Mouse (Mus musculus) limb, embryonic 12.5 days (tissue): ENCODE measurements at regions not wholly inside any gene's neighbourhood (a gene's known extent, or its start where the extent isn't known, plus 50 kb on each side); places are given as distances from the start of the nearest gene placed in this dataset.

ENCODE experiments used
- ATAC-seq: fragments of 200-750 bp; cut with Nextera tagmentation; 2 replicates; pipeline ENCODE4 v1.8.0; 2017; ENCODE audit warnings: low read depth, moderate TSS enrichment; ENCODE audit not compliant: insufficient number of reproducible peaks, insufficient read depth, low FRiP score, low TSS enrichment
- H3K27ac ChIP-seq: fragments of 300-500 bp; sonication (generic); 2 replicates; pipeline ENCODE4 v1.5.1; 2016; ENCODE audit warnings: mild to moderate bottlenecking, moderate library complexity
- H3K27me3 ChIP-seq: fragments of 300-500 bp; sonication (generic); 2 replicates; pipeline ENCODE4 v1.6.1; 2016; ENCODE audit warnings: mild to moderate bottlenecking, moderate library complexity
- H3K36me3 ChIP-seq: fragments of 300-500 bp; sonication (generic); 2 replicates; pipeline ENCODE4 v1.6.1; 2016; ENCODE audit warnings: mild to moderate bottlenecking, moderate library complexity
- H3K4me1 ChIP-seq: fragments of 300-500 bp; sonication (generic); replicated peaks from 2 replicates; pipeline ENCODE4 v1.6.1; 2016
- H3K4me2 ChIP-seq: fragments of 300-500 bp; sonication (generic); 2 replicates; pipeline ENCODE4 v1.6.1; 2016; ENCODE audit warnings: mild to moderate bottlenecking, moderate library complexity
- H3K4me3 ChIP-seq: fragments of 300-500 bp; sonication (generic); replicated peaks from 2 replicates; pipeline ENCODE4 v1.5.1; 2016; ENCODE audit warnings: mild to moderate bottlenecking
- H3K9ac ChIP-seq: fragments of 300-500 bp; sonication (generic); replicated peaks from 2 replicates; pipeline ENCODE4 v1.6.1; 2016; ENCODE audit warnings: mild to moderate bottlenecking, moderate library complexity
- H3K9me3 ChIP-seq: fragments of 300-500 bp; sonication (generic); 2 replicates; pipeline ENCODE4 v1.6.1; 2016; ENCODE audit warnings: mild to moderate bottlenecking, moderate library complexity
- WGBS: fragments of 180-500 bp; shearing (Covaris S2); methylation state at CpG from one replicate; pipeline ENCODE4 v1.1.7; 2016; 5-methylcytosine and 5-hydroxymethylcytosine counted together

DNA sequence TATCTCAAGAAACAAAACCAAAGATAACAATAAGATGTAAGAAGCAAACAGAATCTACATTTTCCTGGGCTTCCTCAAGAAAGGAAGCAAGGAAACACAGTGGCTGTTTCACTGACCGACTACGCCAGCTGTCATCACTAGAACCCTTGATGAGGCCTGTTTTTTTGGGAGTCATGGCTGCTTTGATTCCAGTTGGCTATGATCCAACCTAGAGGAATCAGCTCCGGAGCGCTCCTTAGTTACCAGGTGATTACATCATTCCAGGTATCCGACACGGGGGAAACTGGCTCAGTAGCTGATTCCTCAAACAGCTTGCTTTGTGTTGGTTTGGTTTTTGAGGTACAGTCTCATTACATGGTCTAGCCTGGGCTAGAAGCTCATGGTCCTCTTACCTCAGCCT, 84.1 kb upstream of the Galnt15 start:
- no peak for ATAC-seq
- no peak overlapping the region for H3K4me3 ChIP-seq
- WGBS = 89% methylated on average over 6 of the region's 6 CpGs
- H3K27me3 ChIP-seq = no peaks in the 10 kb centered on the region
- H3K4me2 ChIP-seq = no peak overlapping the region
- no peaks in the 10 kb centered on the region for H3K4me1 ChIP-seq
- H3K9me3 ChIP-seq = no peaks in the 10 kb centered on the region
- H3K36me3 ChIP-seq = no peaks in the 10 kb centered on the region
- H3K9ac ChIP-seq = no peak overlapping the region
- H3K27ac ChIP-seq = no peak overlapping the region

DNA sequence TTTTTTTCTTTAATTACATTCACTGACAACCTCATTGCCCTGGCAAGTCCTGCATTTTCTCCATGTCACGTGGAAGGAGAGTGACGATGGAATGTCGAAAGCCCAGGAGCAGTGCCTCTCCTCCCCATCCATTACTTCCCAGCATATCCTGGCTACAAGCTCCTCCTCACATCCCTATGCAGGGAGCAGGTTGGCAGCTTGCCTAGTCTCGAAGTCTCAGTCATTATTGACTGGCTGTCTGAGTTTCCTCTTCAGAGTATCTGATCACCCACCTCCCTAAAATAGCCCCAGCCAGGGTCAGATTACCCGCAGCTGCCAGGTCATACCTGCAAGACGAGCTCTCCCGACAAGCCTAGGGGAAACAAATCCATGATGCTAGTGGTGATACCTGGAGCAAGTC, 83.7 kb upstream of the Galnt15 start:
- no peaks in the 10 kb centered on the region for H3K27me3 ChIP-seq
- H3K9me3 ChIP-seq = no peaks in the 10 kb centered on the region
- ATAC-seq = no peak
- H3K9ac ChIP-seq = no peak overlapping the region
- no peaks in the 10 kb centered on the region for H3K36me3 ChIP-seq
- WGBS = 64% methylated on average over 7 of the region's 7 CpGs
- no peaks in the 10 kb centered on the region for H3K4me1 ChIP-seq
- no peak overlapping the region for H3K4me3 ChIP-seq
- no peak overlapping the region for H3K4me2 ChIP-seq
- H3K27ac ChIP-seq = no peak overlapping the region

GRCm38 (mm10) chr14:31946032-31946431, 82.8 kb upstream of the Galnt15 start:
- H3K27ac ChIP-seq = no peak overlapping the region
- ATAC-seq = no peak
- no peaks in the 10 kb centered on the region for H3K4me1 ChIP-seq
- H3K36me3 ChIP-seq = no peaks in the 10 kb centered on the region
- no peak overlapping the region for H3K9ac ChIP-seq
- WGBS = 79% methylated on average over 1 of the region's 1 CpGs
- no peak overlapping the region for H3K4me2 ChIP-seq
- no peaks in the 10 kb centered on the region for H3K9me3 ChIP-seq
- H3K4me3 ChIP-seq = no peak overlapping the region
- no peaks in the 10 kb centered on the region for H3K27me3 ChIP-seq

DNA sequence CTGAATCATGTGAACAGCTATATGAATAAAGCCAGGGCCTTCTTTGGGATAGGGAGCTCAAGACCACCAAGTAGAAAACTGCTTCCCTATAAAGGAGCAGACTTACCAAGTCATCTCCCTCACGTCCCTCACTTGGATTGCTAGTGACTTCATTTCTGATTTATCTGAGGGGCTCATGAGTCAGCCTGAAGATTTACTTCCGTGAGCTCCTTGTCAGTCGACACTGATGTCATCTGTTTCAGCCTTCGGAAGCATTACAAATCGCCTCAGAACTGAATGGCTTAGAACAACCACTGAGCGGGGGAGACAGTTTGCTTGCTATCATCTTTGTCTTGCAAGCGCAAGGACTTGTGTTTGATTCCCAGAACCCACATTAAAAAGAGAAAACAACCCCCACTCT, 81.5 kb upstream of the Galnt15 start:
- H3K27ac ChIP-seq = no peak overlapping the region
- no peak for ATAC-seq
- no peak overlapping the region for H3K4me3 ChIP-seq
- no peak overlapping the region for H3K9ac ChIP-seq
- no peaks in the 10 kb centered on the region for H3K9me3 ChIP-seq
- no peaks in the 10 kb centered on the region for H3K36me3 ChIP-seq
- no peak overlapping the region for H3K4me2 ChIP-seq
- no peaks in the 10 kb centered on the region for H3K27me3 ChIP-seq
- WGBS = 70% methylated on average over 7 of the region's 7 CpGs
- no peaks in the 10 kb centered on the region for H3K4me1 ChIP-seq

DNA sequence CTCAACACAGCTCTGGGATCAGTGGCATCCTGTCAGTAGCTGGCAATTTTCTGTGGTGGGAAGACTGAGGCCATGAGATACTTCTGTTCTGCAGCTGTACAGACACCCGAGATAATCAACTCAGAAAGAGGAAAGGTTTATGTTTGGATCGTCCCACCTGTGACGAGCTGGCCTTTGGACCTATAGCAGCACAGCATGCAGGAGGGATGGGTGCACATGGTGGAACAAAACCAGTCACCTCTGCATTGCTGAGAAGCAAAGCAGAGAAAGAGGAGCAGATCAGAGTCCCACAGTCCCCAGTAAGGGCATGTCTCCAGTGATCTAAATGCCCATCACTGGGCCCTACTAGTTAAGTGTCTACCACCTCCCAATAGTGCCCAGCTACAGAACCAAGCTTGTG, 76.9 kb upstream of the Galnt15 start:
- no peaks in the 10 kb centered on the region for H3K36me3 ChIP-seq

GRCm38 (mm10) chr14:31953783-31954182, 75.0 kb upstream of the Galnt15 start:
- ATAC-seq = no peak
- H3K27ac ChIP-seq = no peak overlapping the region
- no peak overlapping the region for H3K9ac ChIP-seq
- no peaks in the 10 kb centered on the region for H3K27me3 ChIP-seq
- H3K36me3 ChIP-seq = no peaks in the 10 kb centered on the region
- H3K4me3 ChIP-seq = no peak overlapping the region
- no peak overlapping the region for H3K4me2 ChIP-seq
- 84% methylated on average over 4 of the region's 4 CpGs for WGBS
- no peaks in the 10 kb centered on the region for H3K4me1 ChIP-seq
- H3K9me3 ChIP-seq = no peaks in the 10 kb centered on the region

More for the DNA sequence above, 76.9 kb upstream of the Galnt15 start:
- no peaks in the 10 kb centered on the region for H3K27me3 ChIP-seq
- no peaks in the 10 kb centered on the region for H3K4me1 ChIP-seq
- 75% methylated on average over 3 of the region's 3 CpGs for WGBS
- no peak overlapping the region for H3K4me2 ChIP-seq
- H3K27ac ChIP-seq = no peak overlapping the region
- no peaks in the 10 kb centered on the region for H3K9me3 ChIP-seq
- H3K9ac ChIP-seq = no peak overlapping the region
- no peak for ATAC-seq
- H3K4me3 ChIP-seq = no peak overlapping the region

- Histone ChIP-seq H3K4me3 (no peak overlapping the region), H3K27me3 (no peaks in the 10 kb centered on the region), H3K36me3 (no peaks in the 10 kb centered on the region), H3K9me3 (no peaks in the 10 kb centered on the region), H3K4me1 (no peaks in the 10 kb centered on the region), H3K4me2 (no peak overlapping the region), H3K27ac (no peak overlapping the region), H3K9ac (no peak overlapping the region)
- 9% methylated on average over 4 of the region's 4 CpGs for WGBS
- ATAC-seq = no peak
These were observed 73.8 kb upstream of the Galnt15 start for GRCm38 (mm10) chr14:31954945-31955344.

DNA sequence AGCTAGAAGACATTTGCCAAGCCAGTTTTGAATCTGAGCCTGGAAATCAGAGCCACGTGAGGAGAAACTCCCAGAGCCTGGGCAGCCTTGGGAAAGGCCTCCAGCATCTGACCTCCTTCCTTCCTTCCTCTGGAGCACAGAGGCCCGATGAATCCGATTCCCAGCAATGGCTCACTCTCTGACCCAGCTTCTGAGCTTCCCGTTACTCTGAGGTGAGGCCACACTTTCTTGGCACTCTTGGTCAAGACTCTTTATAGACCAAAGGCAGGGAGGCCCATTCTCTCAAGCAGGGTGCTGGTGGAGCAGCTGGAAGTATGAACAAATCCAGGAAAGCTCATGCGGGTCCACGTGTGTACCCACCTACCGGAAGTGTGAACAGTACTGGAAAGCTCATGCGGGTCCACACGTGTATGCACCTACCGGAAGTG, 71.6 kb upstream of the Galnt15 start:
- Histone ChIP-seq H3K4me1 (no peaks in the 10 kb centered on the region), H3K36me3 (no peaks in the 10 kb centered on the region), H3K4me2 (no peak overlapping the region), H3K9ac (no peak overlapping the region), H3K27me3 (no peaks in the 10 kb centered on the region), H3K27ac (no peak overlapping the region), H3K9me3 (no peaks in the 10 kb centered on the region), H3K4me3 (no peak overlapping the region)
- ATAC-seq = no peak
- WGBS = 88% methylated on average over 10 of the region's 10 CpGs

DNA sequence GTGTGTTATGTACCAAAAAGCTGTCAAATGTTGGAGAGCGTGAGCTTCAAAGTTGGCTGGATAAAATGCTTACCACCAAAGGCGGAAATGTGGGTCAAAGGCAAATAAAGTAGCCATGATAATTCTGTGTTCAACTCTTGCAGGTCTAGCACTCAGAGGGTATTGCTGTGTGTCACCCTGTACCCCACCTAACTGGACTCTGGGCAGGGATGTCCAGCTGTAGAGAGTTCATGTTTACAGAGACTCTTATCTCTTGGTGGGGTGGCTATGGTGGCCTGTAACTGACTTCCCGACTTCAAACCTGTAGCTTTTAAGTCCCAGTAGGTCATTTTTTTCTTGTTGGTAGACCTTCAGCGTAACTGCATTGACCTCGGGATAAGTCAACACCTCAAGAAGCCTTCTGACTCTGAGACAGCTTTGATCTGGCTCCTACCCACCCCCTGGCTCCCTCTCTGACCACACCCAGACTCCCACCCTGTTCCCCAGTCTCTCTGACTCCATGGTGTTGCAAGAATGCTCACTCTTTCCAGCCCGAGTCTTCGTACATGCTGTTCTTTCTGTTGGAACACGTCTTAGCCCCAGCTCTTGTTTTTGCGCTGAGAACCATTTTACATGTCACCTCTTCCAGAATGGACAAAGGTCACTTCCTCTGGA, 68.5 kb upstream of the Galnt15 start:
- H3K4me1 ChIP-seq = no peaks in the 10 kb centered on the region
- H3K27ac ChIP-seq = no peak overlapping the region
- no peak overlapping the region for H3K4me2 ChIP-seq
- no peak for ATAC-seq
- H3K9me3 ChIP-seq = no peaks in the 10 kb centered on the region
- H3K9ac ChIP-seq = no peak overlapping the region
- WGBS = 91% methylated on average over 9 of the region's 9 CpGs
- no peaks in the 10 kb centered on the region for H3K36me3 ChIP-seq
- no peak overlapping the region for H3K4me3 ChIP-seq
- no peaks in the 10 kb centered on the region for H3K27me3 ChIP-seq

DNA sequence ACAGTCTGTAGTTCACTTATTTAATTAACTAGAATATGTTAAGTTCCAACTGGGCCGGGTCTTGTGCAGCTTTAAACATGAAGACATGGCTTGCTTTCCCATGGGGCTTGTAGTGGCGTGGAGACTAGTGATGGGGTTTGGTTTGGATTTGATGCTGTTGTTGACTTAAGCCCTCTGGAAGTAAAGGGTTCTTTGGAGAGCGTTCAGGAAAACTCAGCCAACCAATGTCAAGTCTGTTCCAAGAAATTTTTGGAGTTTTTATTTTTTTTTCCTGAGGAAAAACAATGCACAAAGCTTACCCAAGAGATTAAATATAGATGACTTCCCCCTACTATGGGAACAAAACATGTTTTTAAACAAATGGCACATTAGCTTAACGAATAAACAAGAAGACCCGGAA, 67.3 kb upstream of the Galnt15 start:
- H3K4me1 ChIP-seq = no peaks in the 10 kb centered on the region
- no peak overlapping the region for H3K27ac ChIP-seq
- no peaks in the 10 kb centered on the region for H3K27me3 ChIP-seq
- no peak overlapping the region for H3K4me3 ChIP-seq
- H3K9ac ChIP-seq = no peak overlapping the region
- no peaks in the 10 kb centered on the region for H3K9me3 ChIP-seq
- no peak overlapping the region for H3K4me2 ChIP-seq
- no peaks in the 10 kb centered on the region for H3K36me3 ChIP-seq
- ATAC-seq = no peak
- 89% methylated on average over 5 of the region's 5 CpGs for WGBS

DNA sequence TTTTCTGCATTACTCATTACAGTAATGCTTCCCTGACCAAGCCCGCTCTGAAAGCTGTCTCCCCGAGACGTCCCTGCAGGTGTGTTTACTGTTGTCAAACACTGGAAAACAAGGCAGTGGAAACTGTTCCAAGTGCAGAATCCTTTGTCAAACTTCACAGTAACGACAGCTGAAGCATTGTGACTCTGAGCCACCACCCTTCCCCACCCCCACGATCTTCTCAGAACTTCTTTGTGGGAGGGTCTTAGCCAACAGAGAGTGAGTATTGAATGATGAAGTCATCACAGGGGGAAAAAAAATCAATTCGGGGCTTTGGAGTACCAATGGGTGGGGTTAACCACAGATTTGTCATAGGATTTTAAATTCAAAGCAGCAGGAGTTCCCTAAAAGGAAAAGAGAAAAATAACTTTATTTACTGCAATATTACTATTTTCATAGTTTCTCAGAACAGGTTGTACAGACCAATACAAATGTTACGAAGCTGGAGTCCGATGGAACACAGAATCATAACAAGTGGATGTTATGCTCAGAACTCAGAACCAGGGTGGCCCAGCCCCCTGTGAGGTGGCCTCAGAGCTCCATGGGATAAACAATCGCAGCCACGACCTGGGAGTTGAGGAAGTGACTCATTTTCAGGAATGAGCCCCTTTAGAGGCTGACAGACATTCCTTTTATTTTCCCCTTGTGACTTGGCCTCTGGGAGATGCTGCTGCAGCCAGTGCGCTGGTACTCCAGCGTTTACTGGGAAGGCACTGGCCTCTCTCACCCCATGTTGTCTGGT, 65.5 kb upstream of the Galnt15 start:
- Histone ChIP-seq H3K9me3 (no peaks in the 10 kb centered on the region), H3K27ac (no peak overlapping the region), H3K36me3 (no peaks in the 10 kb centered on the region), H3K9ac (no peak overlapping the region), H3K27me3 (no peaks in the 10 kb centered on the region), H3K4me2 (no peak overlapping the region), H3K4me1 (no peaks in the 10 kb centered on the region), H3K4me3 (no peak overlapping the region)
- WGBS = 65% methylated on average over 12 of the region's 12 CpGs
- ATAC-seq = no peak

DNA sequence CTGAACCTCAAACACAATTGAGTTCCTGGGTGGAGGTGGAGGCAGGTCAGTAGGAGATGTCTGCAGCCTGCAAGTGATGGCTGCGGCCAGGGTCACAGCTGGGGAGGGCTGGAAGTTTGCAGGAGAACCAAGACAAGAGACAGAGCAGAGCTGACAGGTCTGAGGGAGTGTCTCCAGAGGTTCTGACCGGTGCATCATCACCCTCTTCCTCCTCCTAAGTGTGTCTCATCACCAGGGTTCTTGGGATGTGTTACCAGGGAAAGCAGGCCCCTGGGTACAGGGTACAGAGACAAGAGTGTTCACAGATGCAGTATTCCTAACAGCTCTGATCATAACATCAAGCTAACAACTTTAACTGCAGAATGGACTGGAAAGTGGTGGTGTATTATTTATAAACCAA, 64.7 kb upstream of the Galnt15 start:
- no peaks in the 10 kb centered on the region for H3K4me1 ChIP-seq
- no peak for ATAC-seq
- H3K9ac ChIP-seq = no peak overlapping the region
- no peak overlapping the region for H3K27ac ChIP-seq
- no peaks in the 10 kb centered on the region for H3K36me3 ChIP-seq
- no peak overlapping the region for H3K4me2 ChIP-seq
- no peaks in the 10 kb centered on the region for H3K27me3 ChIP-seq
- no peaks in the 10 kb centered on the region for H3K9me3 ChIP-seq
- no peak overlapping the region for H3K4me3 ChIP-seq
- 52% methylated on average over 2 of the region's 2 CpGs for WGBS
